Mouse (Mus musculus): ENCODE measurements around the gene Agtpbp1. TPM values are rescaled to one million over a fixed set of nuclear protein-coding genes. Genes with fewer than 3 reads are reported as not detected.
A peak's percentile ranks its signal among the peaks of the same experiment; 100 is the strongest.

Agtpbp1 gene
- polyA plus RNA-seq (2015; fragmentation: Nextera tagmentation; extraction: Ambion mirVana) = 9.3 and 12.2 TPM in 2 replicates

- peak; percentile 98 for ATAC-seq (ENCODE audit: insufficient number of reproducible peaks, low FRiP score, low TSS enrichment, low read depth)
- Histone ChIP-seq H3K27ac (peak within 1 kb of the TSS; percentile 78), H3K27me3 (no peaks in the 10 kb centered on the region), H3K4me3 (peak within 1 kb of the TSS; percentile 92), H3K9me3 (no peaks in the 10 kb centered on the region), H3K36me3 (peaks cover 28% of the 10 kb centered on the region), H3K4me1 (peaks cover 25% of the 10 kb centered on the region), H3K9ac (peak within 1 kb of the TSS; percentile 87), H3K4me2 (peak within 1 kb of the TSS; percentile 89)
- under 1% methylated on average over 75 of the region's 83 CpGs for WGBS
Observed at GRCm38 (mm10) chr13:59584947-59585647, at the start of gene Agtpbp1, which contains the start of gene Naa35. TSS of gene Agtpbp1 (minus strand) at chr13:59585227. TSS of gene Naa35 (plus strand) at chr13:59585259.

DNA sequence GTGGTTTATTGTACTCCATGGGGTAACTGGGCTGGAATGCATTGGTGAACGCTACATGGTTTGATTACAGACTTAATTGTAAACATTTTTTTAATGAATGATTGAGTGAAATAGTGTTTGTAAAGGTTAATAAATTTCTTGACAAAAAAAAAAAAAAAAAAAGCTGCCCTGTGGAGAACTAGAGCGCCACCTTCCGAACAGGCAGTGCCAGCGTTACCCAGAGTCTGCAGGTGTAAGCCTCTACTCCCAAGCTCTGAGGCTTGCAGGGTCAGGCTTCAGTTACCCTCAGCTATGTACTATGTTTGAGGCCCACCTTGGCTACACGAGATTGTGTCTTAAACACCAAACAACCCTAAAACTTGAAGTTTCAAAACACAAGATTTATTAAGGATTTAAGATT, 49.6 kb upstream of the Agtpbp1 start:
- Histone ChIP-seq H3K4me1 (no peaks in the 10 kb centered on the region), H3K4me2 (no peak overlapping the region), H3K27me3 (no peaks in the 10 kb centered on the region), H3K36me3 (peaks cover 83% of the 10 kb centered on the region), H3K9me3 (no peaks in the 10 kb centered on the region), H3K27ac (no peak overlapping the region), H3K9ac (no peak overlapping the region), H3K4me3 (no peak overlapping the region)
- ATAC-seq (ENCODE audit: insufficient number of reproducible peaks, low FRiP score, low TSS enrichment, low read depth) = no peak
- 75% methylated on average over 5 of the region's 5 CpGs for WGBS

DNA sequence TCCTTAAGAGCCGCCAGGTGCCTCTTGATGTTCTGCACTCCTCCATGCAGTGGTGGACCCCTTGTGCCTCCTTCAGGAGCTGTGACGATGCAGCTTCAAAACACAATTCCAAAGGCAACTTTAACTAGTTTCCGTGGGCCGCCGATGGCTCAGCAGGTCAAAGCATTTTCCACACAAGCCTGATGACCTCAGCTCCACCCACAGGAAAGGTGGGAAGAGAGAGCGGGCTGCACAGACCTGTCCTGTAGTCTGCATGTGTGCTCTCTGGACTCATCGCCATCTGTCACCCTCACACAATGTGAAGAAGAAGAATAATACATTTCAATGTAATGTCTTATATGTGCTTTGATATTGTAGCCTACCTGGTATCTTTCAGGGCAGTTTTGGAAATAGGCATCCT, 41.7 kb upstream of the Agtpbp1 start:
- H3K27ac ChIP-seq = no peak overlapping the region
- H3K36me3 ChIP-seq = peaks cover 73% of the 10 kb centered on the region
- no peak overlapping the region for H3K9ac ChIP-seq
- no peaks in the 10 kb centered on the region for H3K9me3 ChIP-seq
- no peaks in the 10 kb centered on the region for H3K27me3 ChIP-seq
- H3K4me2 ChIP-seq = no peak overlapping the region
- no peaks in the 10 kb centered on the region for H3K4me1 ChIP-seq
- no peak for ATAC-seq (ENCODE audit: insufficient number of reproducible peaks, low FRiP score, low TSS enrichment, low read depth)
- WGBS = 84% methylated on average over 7 of the region's 7 CpGs
- no peak overlapping the region for H3K4me3 ChIP-seq

GRCm38 (mm10) chr13:59624903-59625302, 39.9 kb upstream of the Agtpbp1 start:
- no peak overlapping the region for H3K4me3 ChIP-seq
- no peaks in the 10 kb centered on the region for H3K4me1 ChIP-seq
- H3K27me3 ChIP-seq = no peaks in the 10 kb centered on the region
- H3K36me3 ChIP-seq = peaks cover 74% of the 10 kb centered on the region
- ATAC-seq (ENCODE audit: insufficient number of reproducible peaks, low FRiP score, low TSS enrichment, low read depth) = no peak
- 62% methylated on average over 5 of the region's 5 CpGs for WGBS
- H3K9ac ChIP-seq = no peak overlapping the region
- no peaks in the 10 kb centered on the region for H3K9me3 ChIP-seq
- no peak overlapping the region for H3K4me2 ChIP-seq
- H3K27ac ChIP-seq = no peak overlapping the region

- H3K9ac ChIP-seq = no peak overlapping the region
- H3K9me3 ChIP-seq = no peaks in the 10 kb centered on the region
- peaks cover 72% of the 10 kb centered on the region for H3K36me3 ChIP-seq
- H3K27me3 ChIP-seq = no peaks in the 10 kb centered on the region
- H3K4me2 ChIP-seq = no peak overlapping the region
- no peaks in the 10 kb centered on the region for H3K4me1 ChIP-seq
- WGBS = 71% methylated on average over 3 of the region's 3 CpGs
- no peak for ATAC-seq (ENCODE audit: insufficient number of reproducible peaks, low FRiP score, low TSS enrichment, low read depth)
- H3K4me3 ChIP-seq = no peak overlapping the region
- no peak overlapping the region for H3K27ac ChIP-seq
Observed at GRCm38 (mm10) chr13:59624389-59624788, 39.4 kb upstream of the Agtpbp1 start.

GRCm38 (mm10) chr13:59621643-59622489, 36.8 kb upstream of the Agtpbp1 start:
- no peak overlapping the region for H3K27ac ChIP-seq

GRCm38 (mm10) chr13:59618463-59618862, 33.4 kb upstream of the Agtpbp1 start:
- WGBS = 93% methylated on average over 6 of the region's 6 CpGs
- Histone ChIP-seq H3K9ac (no peak overlapping the region), H3K27me3 (no peaks in the 10 kb centered on the region), H3K27ac (no peak overlapping the region), H3K4me2 (no peak overlapping the region), H3K9me3 (no peaks in the 10 kb centered on the region), H3K4me3 (no peak overlapping the region), H3K36me3 (peaks cover 73% of the 10 kb centered on the region), H3K4me1 (no peaks in the 10 kb centered on the region)
- no peak for ATAC-seq (ENCODE audit: insufficient number of reproducible peaks, low FRiP score, low TSS enrichment, low read depth)

More at GRCm38 (mm10) chr13:59621643-59622489, 36.8 kb upstream of the Agtpbp1 start:
- Histone ChIP-seq H3K4me3 (no peak overlapping the region), H3K27me3 (no peaks in the 10 kb centered on the region), H3K36me3 (peaks cover 75% of the 10 kb centered on the region), H3K4me1 (no peaks in the 10 kb centered on the region), H3K9me3 (no peaks in the 10 kb centered on the region), H3K4me2 (no peak overlapping the region), H3K9ac (no peak overlapping the region)
- no peak for ATAC-seq (ENCODE audit: insufficient number of reproducible peaks, low FRiP score, low TSS enrichment, low read depth)
- WGBS = 86% methylated on average over 7 of the region's 7 CpGs

GRCm38 (mm10) chr13:59615554-59615953, 30.5 kb upstream of the Agtpbp1 start:
- no peak for ATAC-seq (ENCODE audit: insufficient number of reproducible peaks, low FRiP score, low TSS enrichment, low read depth)
- H3K9ac ChIP-seq = no peak overlapping the region
- H3K4me1 ChIP-seq = no peaks in the 10 kb centered on the region
- H3K36me3 ChIP-seq = peaks cover 70% of the 10 kb centered on the region
- no peak overlapping the region for H3K4me2 ChIP-seq
- H3K27me3 ChIP-seq = no peaks in the 10 kb centered on the region
- H3K27ac ChIP-seq = no peak overlapping the region
- H3K4me3 ChIP-seq = no peak overlapping the region
- WGBS = 81% methylated on average over 4 of the region's 4 CpGs
- H3K9me3 ChIP-seq = no peaks in the 10 kb centered on the region

- no peak overlapping the region for H3K9ac ChIP-seq
- H3K4me2 ChIP-seq = no peak overlapping the region
- H3K9me3 ChIP-seq = no peaks in the 10 kb centered on the region
- H3K27me3 ChIP-seq = no peaks in the 10 kb centered on the region
- H3K4me3 ChIP-seq = no peak overlapping the region
- 96% methylated on average over 4 of the region's 4 CpGs for WGBS
- H3K27ac ChIP-seq = no peak overlapping the region
- H3K4me1 ChIP-seq = no peaks in the 10 kb centered on the region
- peaks cover 70% of the 10 kb centered on the region for H3K36me3 ChIP-seq
- no peak for ATAC-seq (ENCODE audit: insufficient number of reproducible peaks, low FRiP score, low TSS enrichment, low read depth)
Observed at GRCm38 (mm10) chr13:59615152-59615551, 30.1 kb upstream of the Agtpbp1 start.

DNA sequence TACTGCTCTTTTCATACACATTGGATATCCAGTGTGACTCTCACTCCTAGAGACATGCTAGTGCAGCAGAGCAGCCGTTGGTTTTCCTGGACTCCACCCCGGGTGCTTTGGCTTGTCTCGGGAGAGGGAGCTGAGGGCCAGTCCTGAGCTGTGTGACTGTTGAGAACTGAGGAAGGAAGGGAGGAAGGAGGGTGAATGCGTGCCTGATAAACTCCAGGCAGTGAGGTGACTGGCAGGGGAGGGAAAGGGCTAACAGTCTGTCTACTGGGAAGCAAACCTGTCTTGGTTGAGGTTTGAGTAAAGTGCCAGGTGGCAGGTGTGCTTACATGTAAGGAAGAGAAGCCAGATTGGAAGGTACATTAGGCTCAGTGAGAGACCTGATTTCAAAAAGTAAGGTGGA, 28.8 kb upstream of the Agtpbp1 start:
- Histone ChIP-seq H3K4me1 (no peaks in the 10 kb centered on the region), H3K27me3 (no peaks in the 10 kb centered on the region), H3K9ac (no peak overlapping the region), H3K9me3 (no peaks in the 10 kb centered on the region), H3K27ac (no peak overlapping the region), H3K4me3 (no peak overlapping the region), H3K4me2 (no peak overlapping the region), H3K36me3 (peaks cover 73% of the 10 kb centered on the region)
- 79% methylated on average over 4 of the region's 4 CpGs for WGBS
- ATAC-seq (ENCODE audit: insufficient number of reproducible peaks, low FRiP score, low TSS enrichment, low read depth) = no peak

DNA sequence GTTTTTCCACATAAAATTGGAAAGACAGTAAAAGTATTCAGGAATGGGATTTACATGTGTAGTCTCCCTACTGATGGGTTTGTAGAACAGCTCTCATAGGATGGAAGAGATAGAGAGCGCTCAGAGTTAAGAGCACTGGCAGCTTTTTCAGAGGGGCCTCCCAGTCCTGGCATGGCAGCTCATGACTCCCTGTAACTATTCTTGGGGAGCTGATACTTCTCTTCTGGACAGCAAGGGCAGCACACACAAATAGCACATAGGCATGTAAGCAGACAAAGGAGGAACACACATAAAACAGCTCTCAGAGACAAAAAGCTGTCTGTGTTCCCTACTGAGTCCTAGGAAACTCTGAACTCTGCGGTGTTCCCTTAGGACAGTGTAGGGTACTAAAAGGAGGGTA, 25.4 kb upstream of the Agtpbp1 start:
- no peak for ATAC-seq (ENCODE audit: insufficient number of reproducible peaks, low FRiP score, low TSS enrichment, low read depth)
- WGBS = 93% methylated on average over 2 of the region's 2 CpGs

GRCm38 (mm10) chr13:59609885-59610284, 24.9 kb upstream of the Agtpbp1 start:
- H3K27me3 ChIP-seq = no peaks in the 10 kb centered on the region
- H3K4me3 ChIP-seq = no peak overlapping the region
- H3K9me3 ChIP-seq = no peaks in the 10 kb centered on the region
- no peak overlapping the region for H3K9ac ChIP-seq
- peaks cover 80% of the 10 kb centered on the region for H3K36me3 ChIP-seq
- WGBS = 93% methylated on average over 4 of the region's 4 CpGs
- no peak for ATAC-seq (ENCODE audit: insufficient number of reproducible peaks, low FRiP score, low TSS enrichment, low read depth)
- H3K4me2 ChIP-seq = no peak overlapping the region
- no peaks in the 10 kb centered on the region for H3K4me1 ChIP-seq
- H3K27ac ChIP-seq = no peak overlapping the region

More for the DNA sequence above, 25.4 kb upstream of the Agtpbp1 start:
- no peaks in the 10 kb centered on the region for H3K27me3 ChIP-seq
- H3K4me3 ChIP-seq = no peak overlapping the region
- no peak overlapping the region for H3K9ac ChIP-seq
- no peak overlapping the region for H3K4me2 ChIP-seq
- H3K36me3 ChIP-seq = peaks cover 81% of the 10 kb centered on the region
- H3K27ac ChIP-seq = no peak overlapping the region
- no peaks in the 10 kb centered on the region for H3K4me1 ChIP-seq
- no peaks in the 10 kb centered on the region for H3K9me3 ChIP-seq

Data from limb, embryonic 15.5 days (tissue).